Mouse (Mus musculus): ENCODE measurements at regions not wholly inside any gene's neighbourhood (a gene's known extent, or its start where the extent isn't known, plus 50 kb on each side); places are given as distances from the start of the nearest gene placed in this dataset.

- TF ChIP-seq CTCF (IDR thresholded peaks at IDR 0.05; ENCODE audit: low read depth) (no peak), EP300 (IDR thresholded peaks at IDR 0.05; ENCODE audit: low read depth) (no peak)
Observed at GRCm38 (mm10) chr11:111227305-111227704, 161.3 kb downstream of the Kcnj2 start.
